Mouse (Mus musculus) testis, adult 2 months (tissue): Measurements from ENCODE around the gene Mgat5.

Source experiments
- CTCF ChIP-seq: fragments of 200-500 bp; IDR thresholded peaks from 2 replicates; pipeline ENCODE4 v1.5.1; 2012; ENCODE audit warnings: low read depth, mild to moderate bottlenecking, inconsistent platforms, low read length, moderate library complexity; ENCODE audit not compliant: control insufficient read depth, insufficient read depth, insufficient replicate concordance
- POLR2A ChIP-seq: fragments of 200-500 bp; IDR thresholded peaks from 2 replicates; pipeline ENCODE4 v1.6.1; 2012; ENCODE audit warnings: low read depth, mild to moderate bottlenecking, inconsistent platforms, low read length, moderate library complexity; ENCODE audit not compliant: control insufficient read depth

DNA sequence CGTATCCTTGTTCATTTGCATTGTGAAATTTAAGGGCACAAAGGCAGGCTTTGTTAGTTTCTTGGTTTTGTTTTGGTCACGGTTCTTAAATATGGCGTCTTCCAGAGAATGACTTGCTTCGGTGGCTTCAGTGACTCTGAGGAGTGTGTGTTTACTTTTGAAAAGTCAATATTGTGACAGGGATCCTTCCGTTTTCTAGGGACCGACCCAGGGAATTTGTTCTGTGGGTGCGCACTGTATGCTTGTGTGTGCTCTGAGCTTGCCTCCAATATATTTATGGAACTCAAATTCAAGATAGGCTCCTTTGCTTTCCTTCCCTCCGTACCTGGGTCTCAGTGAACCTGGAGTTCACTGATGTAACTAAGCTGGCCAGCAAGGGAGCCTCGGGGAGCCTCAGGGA, 86.1 kb downstream of the Mgat5 start:
- TF ChIP-seq POLR2A (no peak), CTCF (no peak)
